Mouse (Mus musculus): ENCODE measurements around the gene Celsr1. TPM values are rescaled to one million over a fixed set of nuclear protein-coding genes. Genes with fewer than 3 reads are reported as not detected.

Celsr1 gene
- total and polyA plus RNA-seq, 3 experiments: 1.3 to 21.7 (median 4.7) TPM

DNA sequence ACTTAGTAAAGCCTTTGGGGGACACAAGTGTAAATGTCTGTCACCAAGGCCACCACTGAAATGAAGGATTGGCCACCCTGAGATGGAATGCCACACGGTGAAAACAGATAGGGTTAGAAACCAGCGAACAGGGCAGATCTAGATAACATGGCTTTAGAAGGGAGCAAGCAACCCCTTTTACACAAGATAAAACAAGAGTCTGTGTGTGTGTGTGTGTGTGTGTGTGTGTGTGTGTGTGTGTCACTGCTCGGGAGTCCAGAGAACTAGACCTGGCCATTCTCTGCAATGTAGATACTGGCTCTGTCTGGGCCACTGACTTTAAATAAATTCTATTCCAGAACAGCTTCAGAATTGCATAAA is 51.2 kb downstream of the Celsr1 start:
- ATAC-seq (ENCODE audit: extremely low read depth, insufficient number of reproducible peaks, low FRiP score, poor library complexity, severe bottlenecking) (no peak), DNase-seq (ENCODE audit: low spot score) (no peak)
- peaks cover 38% of the 10 kb centered on the region for H3K27me3 ChIP-seq (ENCODE audit: insufficient read depth, low read length)
- no peak overlapping the region for H3K4me3 ChIP-seq (ENCODE audit: low read depth, low read length)
- H3K9me3 ChIP-seq (replicated peaks): no peaks in the 10 kb centered on the region
- peaks cover 8% of the 10 kb centered on the region for H3K36me3 ChIP-seq (replicated peaks)
- H3K4me1 ChIP-seq (ENCODE audit: insufficient read depth, low read depth, low read length): peaks cover 11% of the 10 kb centered on the region
- TF ChIP-seq CTCF (IDR thresholded peaks at IDR 0.05; ENCODE audit: low read depth, low read length): no peak

DNA sequence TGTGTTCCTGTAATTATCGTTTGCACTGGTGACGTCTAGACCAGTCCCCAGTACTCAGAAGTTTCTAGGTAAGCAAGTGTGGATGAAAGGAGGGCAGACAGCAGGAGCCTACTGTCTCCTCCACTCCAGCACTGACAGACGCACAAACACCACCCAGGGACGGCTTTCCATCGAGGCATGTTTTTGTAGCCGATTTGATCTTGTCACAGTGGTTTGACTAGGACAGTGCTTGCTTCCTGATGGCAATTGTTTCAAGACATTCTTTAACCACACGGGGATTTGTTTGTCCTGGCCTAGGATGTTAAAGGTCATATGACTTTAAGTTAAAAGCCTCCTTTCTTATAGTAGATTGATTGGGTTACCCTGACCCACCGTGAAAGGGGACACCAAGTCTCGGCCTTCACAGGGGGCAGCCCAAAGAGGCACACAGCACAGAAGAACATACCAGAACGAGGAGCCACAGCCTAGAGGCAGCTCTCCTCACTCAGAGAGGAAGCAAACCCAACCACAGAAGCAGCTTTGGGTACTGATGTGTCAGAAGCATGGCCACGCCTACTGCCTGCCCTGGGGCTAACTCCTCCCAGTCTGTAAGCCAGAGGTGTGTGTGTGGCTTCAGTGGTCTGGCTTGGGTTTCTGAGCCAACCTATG is 51.7 kb downstream of the Celsr1 start:
- Histone ChIP-seq H3K36me3 (replicated peaks) (peaks cover 11% of the 10 kb centered on the region), H3K9me3 (replicated peaks) (no peaks in the 10 kb centered on the region), H3K4me3 (ENCODE audit: low read depth, low read length) (no peak overlapping the region), H3K27me3 (ENCODE audit: insufficient read depth, low read length) (peaks cover 38% of the 10 kb centered on the region), H3K4me1 (ENCODE audit: insufficient read depth, low read depth, low read length) (peaks cover 11% of the 10 kb centered on the region)
- TF ChIP-seq GATA1 (IDR thresholded peaks at IDR 0.05; ENCODE audit: borderline replicate concordance, low read length) (no peak), TAL1 (conservative IDR thresholded peaks at IDR 0.05; ENCODE audit: low read depth, low read length) (no peak), CTCF (IDR thresholded peaks at IDR 0.05; ENCODE audit: low read depth, low read length) (no peak), GATA2 (IDR thresholded peaks at IDR 0.05; ENCODE audit: borderline replicate concordance, low read depth, low read length) (no peak), POLR2AphosphoS5 (IDR thresholded peaks at IDR 0.05; ENCODE audit: insufficient replicate concordance, low read depth, low read length) (no peak)
- peak; percentile 69 for DNase-seq (ENCODE audit: low spot score)
- ATAC-seq (ENCODE audit: extremely low read depth, insufficient number of reproducible peaks, low FRiP score, poor library complexity, severe bottlenecking): peak; percentile 89

DNA sequence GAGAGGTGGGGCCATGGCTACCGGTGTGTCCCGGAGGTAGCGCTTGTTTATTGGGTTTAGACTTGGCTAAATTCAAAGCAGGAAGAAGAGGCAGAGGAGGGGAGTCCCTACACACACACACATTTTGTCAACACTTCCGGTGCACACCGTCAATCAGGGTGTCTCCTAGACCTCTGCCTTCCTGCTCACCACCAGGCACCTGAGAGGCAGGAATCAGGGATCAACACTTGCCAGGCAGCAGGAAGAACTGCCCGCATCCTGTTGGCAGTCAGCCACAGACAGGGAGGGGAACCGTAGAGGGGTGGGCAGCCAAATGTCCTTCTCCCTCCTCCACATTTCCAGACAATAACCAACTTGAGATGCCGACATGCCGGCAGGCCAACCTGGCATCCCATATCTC is 56.5 kb downstream of the Celsr1 start:
- ATAC-seq (ENCODE audit: extremely low read depth, insufficient number of reproducible peaks, low FRiP score, poor library complexity, severe bottlenecking): no peak
- no peak overlapping the region for H3K4me3 ChIP-seq (ENCODE audit: low read depth, low read length)
- no peak for DNase-seq (ENCODE audit: low spot score)
- TF ChIP-seq POLR2AphosphoS5 (IDR thresholded peaks at IDR 0.05; ENCODE audit: insufficient replicate concordance, low read depth, low read length): no peak
- TF ChIP-seq CTCF (IDR thresholded peaks at IDR 0.05; ENCODE audit: low read depth, low read length): no peak
- peaks cover 7% of the 10 kb centered on the region for H3K4me1 ChIP-seq (ENCODE audit: insufficient read depth, low read depth, low read length)
- H3K27me3 ChIP-seq (ENCODE audit: insufficient read depth, low read length): peaks cover 9% of the 10 kb centered on the region
- peaks cover 11% of the 10 kb centered on the region for H3K36me3 ChIP-seq (replicated peaks)
- H3K9me3 ChIP-seq (replicated peaks): no peaks in the 10 kb centered on the region

DNA sequence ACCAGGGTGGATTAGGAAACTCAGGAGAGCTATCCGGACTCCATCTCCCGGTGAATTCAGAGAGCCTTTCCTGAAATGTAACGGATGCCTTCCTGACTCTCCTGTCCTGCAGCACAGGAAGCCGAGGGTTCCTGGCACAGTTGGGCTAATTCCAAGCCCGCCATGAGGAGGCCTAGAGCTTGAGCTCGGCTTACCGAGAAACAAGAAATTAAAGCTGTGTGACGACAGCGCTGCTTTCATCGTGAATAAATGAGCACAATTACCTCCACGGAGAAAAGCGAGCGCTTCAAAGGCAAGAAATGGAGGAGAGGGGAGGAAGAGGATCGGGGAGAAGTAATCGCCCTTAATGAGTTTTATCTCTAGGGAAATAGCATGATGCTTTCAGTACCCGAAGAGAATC is 57.8 kb downstream of the Celsr1 start:
- Histone ChIP-seq H3K4me3 (ENCODE audit: low read depth, low read length) (no peak overlapping the region), H3K36me3 (replicated peaks) (peaks cover 11% of the 10 kb centered on the region), H3K9me3 (replicated peaks) (no peaks in the 10 kb centered on the region), H3K27me3 (ENCODE audit: insufficient read depth, low read length) (peaks cover 9% of the 10 kb centered on the region), H3K4me1 (ENCODE audit: insufficient read depth, low read depth, low read length) (peaks cover 3% of the 10 kb centered on the region; the same call in 1 of the 2 replicates)
- DNase-seq (ENCODE audit: low spot score): no peak
- TF ChIP-seq POLR2AphosphoS5 (IDR thresholded peaks at IDR 0.05; ENCODE audit: insufficient replicate concordance, low read depth, low read length) (no peak), CTCF (IDR thresholded peaks at IDR 0.05; ENCODE audit: low read depth, low read length) (no peak), TAL1 (conservative IDR thresholded peaks at IDR 0.05; ENCODE audit: low read depth, low read length) (no peak), GATA2 (IDR thresholded peaks at IDR 0.05; ENCODE audit: borderline replicate concordance, low read depth, low read length) (no peak)
- no peak for ATAC-seq (ENCODE audit: extremely low read depth, insufficient number of reproducible peaks, low FRiP score, poor library complexity, severe bottlenecking)

DNA sequence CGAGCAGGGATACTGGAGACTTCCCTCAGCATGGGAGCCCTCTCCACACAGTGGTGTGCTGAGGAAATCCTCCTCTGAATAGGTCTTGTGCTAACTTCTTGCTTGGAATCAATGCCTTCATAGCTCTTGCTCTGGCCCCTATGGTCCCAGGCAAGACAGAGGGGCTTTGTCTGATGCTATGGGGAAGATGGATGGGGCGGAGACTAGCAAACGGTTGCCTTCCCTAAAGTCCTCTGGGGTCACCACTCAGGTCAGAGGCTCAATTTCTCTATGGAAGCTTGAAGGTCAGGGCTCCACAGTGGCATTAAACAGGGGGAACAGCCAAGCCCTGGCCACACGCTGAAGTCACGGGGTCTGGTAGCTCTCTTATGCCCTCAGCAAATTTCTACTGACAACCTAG is 62.0 kb downstream of the Celsr1 start:
- H3K36me3 ChIP-seq (replicated peaks): no peaks in the 10 kb centered on the region
- peaks cover 13% of the 10 kb centered on the region for H3K4me1 ChIP-seq (ENCODE audit: insufficient read depth, low read depth, low read length)
- no peaks in the 10 kb centered on the region for H3K9me3 ChIP-seq (replicated peaks)
- peaks cover 7% of the 10 kb centered on the region; the same call in 1 of the 2 replicates for H3K27me3 ChIP-seq (ENCODE audit: insufficient read depth, low read length)
- no peak overlapping the region for H3K4me3 ChIP-seq (ENCODE audit: low read depth, low read length)
- ATAC-seq (ENCODE audit: extremely low read depth, insufficient number of reproducible peaks, low FRiP score, poor library complexity, severe bottlenecking) (no peak), DNase-seq (ENCODE audit: low spot score) (no peak)
- TF ChIP-seq CTCF (IDR thresholded peaks at IDR 0.05; ENCODE audit: low read depth, low read length) (no peak), TAL1 (conservative IDR thresholded peaks at IDR 0.05; ENCODE audit: low read depth, low read length) (no peak), GATA2 (IDR thresholded peaks at IDR 0.05; ENCODE audit: borderline replicate concordance, low read depth, low read length) (no peak), GATA1 (IDR thresholded peaks at IDR 0.05; ENCODE audit: borderline replicate concordance, low read length) (no peak), POLR2AphosphoS5 (IDR thresholded peaks at IDR 0.05; ENCODE audit: insufficient replicate concordance, low read depth, low read length) (no peak)

DNA sequence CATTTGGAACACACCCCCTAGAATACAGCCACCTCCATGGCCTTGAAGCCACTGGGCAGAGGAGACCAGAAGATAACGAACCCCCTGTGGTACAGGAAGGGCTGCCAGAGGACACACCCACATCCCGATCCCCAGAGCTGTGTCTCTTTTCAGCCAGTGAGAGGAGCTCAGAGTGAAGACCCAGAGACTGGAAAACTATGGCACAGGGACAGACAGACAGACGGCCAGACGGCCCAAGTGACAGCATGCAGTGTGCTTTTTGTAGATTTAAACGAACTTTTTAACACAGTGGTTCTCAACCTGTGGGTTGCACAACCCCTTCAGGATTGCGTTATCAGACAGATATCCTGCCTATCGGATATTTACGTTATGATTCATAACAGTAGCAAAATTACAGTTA is 63.1 kb downstream of the Celsr1 start:
- Histone ChIP-seq H3K27me3 (ENCODE audit: insufficient read depth, low read length) (peaks cover 13% of the 10 kb centered on the region; the same call in 1 of the 2 replicates), H3K9me3 (replicated peaks) (no peaks in the 10 kb centered on the region), H3K4me1 (ENCODE audit: insufficient read depth, low read depth, low read length) (peaks cover 18% of the 10 kb centered on the region), H3K4me3 (ENCODE audit: low read depth, low read length) (no peak overlapping the region), H3K36me3 (replicated peaks) (no peaks in the 10 kb centered on the region)
- TF ChIP-seq GATA2 (IDR thresholded peaks at IDR 0.05; ENCODE audit: borderline replicate concordance, low read depth, low read length): no peak
- TF ChIP-seq GATA1 (IDR thresholded peaks at IDR 0.05; ENCODE audit: borderline replicate concordance, low read length): no peak
- TF ChIP-seq CTCF (IDR thresholded peaks at IDR 0.05; ENCODE audit: low read depth, low read length): no peak
- TF ChIP-seq TAL1 (conservative IDR thresholded peaks at IDR 0.05; ENCODE audit: low read depth, low read length): no peak
- no peak for TF ChIP-seq POLR2AphosphoS5 (IDR thresholded peaks at IDR 0.05; ENCODE audit: insufficient replicate concordance, low read depth, low read length)
- ATAC-seq (ENCODE audit: extremely low read depth, insufficient number of reproducible peaks, low FRiP score, poor library complexity, severe bottlenecking): no peak
- no peak for DNase-seq (ENCODE audit: low spot score)

DNA sequence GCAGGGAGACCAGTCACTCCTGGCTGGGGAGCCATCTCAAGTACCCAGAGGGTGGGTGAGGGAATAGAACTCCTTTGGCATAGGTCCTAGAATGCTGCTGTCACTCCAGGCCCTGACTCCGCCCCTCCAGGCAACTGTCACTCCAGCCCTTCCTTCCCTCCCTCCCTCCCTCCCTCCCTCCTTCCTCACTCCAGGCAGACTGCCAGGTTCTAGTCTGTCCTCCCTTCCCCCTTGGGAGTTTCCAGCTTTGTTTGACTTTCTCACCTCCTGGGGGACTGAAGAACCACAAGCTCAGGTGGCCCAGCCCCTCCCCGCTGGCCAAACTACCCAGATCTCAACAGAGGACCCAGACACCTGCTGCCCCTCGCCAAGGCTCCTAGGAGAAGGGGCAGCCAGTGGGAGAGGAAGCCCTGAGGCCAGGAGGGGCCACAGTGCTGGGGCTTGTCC is 63.8 kb downstream of the Celsr1 start:
- TF ChIP-seq GATA2 (IDR thresholded peaks at IDR 0.05; ENCODE audit: borderline replicate concordance, low read depth, low read length) (no peak), POLR2AphosphoS5 (IDR thresholded peaks at IDR 0.05; ENCODE audit: insufficient replicate concordance, low read depth, low read length) (no peak), TAL1 (conservative IDR thresholded peaks at IDR 0.05; ENCODE audit: low read depth, low read length) (no peak), CTCF (IDR thresholded peaks at IDR 0.05; ENCODE audit: low read depth, low read length) (no peak), GATA1 (IDR thresholded peaks at IDR 0.05; ENCODE audit: borderline replicate concordance, low read length) (no peak)
- ATAC-seq (ENCODE audit: extremely low read depth, insufficient number of reproducible peaks, low FRiP score, poor library complexity, severe bottlenecking) (peak; percentile 41; the same call in 1 of the 2 replicates), DNase-seq (ENCODE audit: low spot score) (no peak)
- no peak overlapping the region for H3K4me3 ChIP-seq (ENCODE audit: low read depth, low read length)
- H3K36me3 ChIP-seq (replicated peaks): no peaks in the 10 kb centered on the region
- H3K9me3 ChIP-seq (replicated peaks): no peaks in the 10 kb centered on the region
- peaks cover 13% of the 10 kb centered on the region; the same call in 1 of the 2 replicates for H3K27me3 ChIP-seq (ENCODE audit: insufficient read depth, low read length)
- peaks cover 18% of the 10 kb centered on the region for H3K4me1 ChIP-seq (ENCODE audit: insufficient read depth, low read depth, low read length)
